Mouse (Mus musculus): ENCODE measurements at regions not wholly inside any gene's neighbourhood (a gene's known extent, or its start where the extent isn't known, plus 50 kb on each side); places are given as distances from the start of the nearest gene placed in this dataset.

GRCm38 (mm10) chr14:60529646-60530347 lies 104.0 kb upstream of the Spata13 start:
- Histone ChIP-seq H3K27ac (ENCODE audit: low read depth, low read length) (no peak overlapping the region), H3K9ac (replicated peaks; ENCODE audit: low read depth, low read length) (no peak overlapping the region)
- 38% methylated on average over 7 of the region's 7 CpGs for WGBS

GRCm38 (mm10) chr14:60530348-60530711 lies 103.5 kb upstream of the Spata13 start:
- Histone ChIP-seq H3K4me3 (ENCODE audit: low read depth, low read length) (no peak overlapping the region), H3K9me3 (ENCODE audit: control insufficient read depth, low read length) (no peaks in the 10 kb centered on the region), H3K4me2 (ENCODE audit: low read depth, low read length) (no peak overlapping the region), H3K27me3 (ENCODE audit: control insufficient read depth, insufficient read depth, low read length) (no peaks in the 10 kb centered on the region), H3K9ac (replicated peaks; ENCODE audit: low read depth, low read length) (no peak overlapping the region), H3K36me3 (ENCODE audit: control insufficient read depth, insufficient read depth, low read length) (no peaks in the 10 kb centered on the region), H3K27ac (ENCODE audit: low read depth, low read length) (no peak overlapping the region), H3K4me1 (ENCODE audit: control insufficient read depth, insufficient read depth, low read length) (0 out of 2 replicates have a peak, but pooled peaks cover 4% of the 10 kb centered on the region)
- WGBS = 38% methylated on average over 6 of the region's 6 CpGs
- ATAC-seq (ENCODE audit: low read depth) = no peak

More at GRCm38 (mm10) chr14:60529646-60530347, 104.0 kb upstream of the Spata13 start:
- Histone ChIP-seq H3K9me3 (ENCODE audit: control insufficient read depth, low read length) (no peaks in the 10 kb centered on the region), H3K36me3 (ENCODE audit: control insufficient read depth, insufficient read depth, low read length) (no peaks in the 10 kb centered on the region), H3K4me3 (ENCODE audit: low read depth, low read length) (no peak overlapping the region), H3K4me2 (ENCODE audit: low read depth, low read length) (no peak overlapping the region), H3K4me1 (ENCODE audit: control insufficient read depth, insufficient read depth, low read length) (0 out of 2 replicates have a peak, but pooled peaks cover 4% of the 10 kb centered on the region), H3K27me3 (ENCODE audit: control insufficient read depth, insufficient read depth, low read length) (no peaks in the 10 kb centered on the region)
- 0 out of 2 replicates have a peak, but pooled peaks have one; percentile 32 for ATAC-seq (ENCODE audit: low read depth)

GRCm38 (mm10) chr14:60530973-60531372 lies 102.8 kb upstream of the Spata13 start:
- no peak overlapping the region for H3K27ac ChIP-seq (ENCODE audit: low read depth, low read length)
- 83% methylated on average over 5 of the region's 5 CpGs for WGBS
- 0 out of 2 replicates have a peak, but pooled peaks cover 4% of the 10 kb centered on the region for H3K4me1 ChIP-seq (ENCODE audit: control insufficient read depth, insufficient read depth, low read length)
- H3K4me2 ChIP-seq (ENCODE audit: low read depth, low read length) = no peak overlapping the region
- H3K27me3 ChIP-seq (ENCODE audit: control insufficient read depth, insufficient read depth, low read length) = no peaks in the 10 kb centered on the region
- no peak overlapping the region for H3K4me3 ChIP-seq (ENCODE audit: low read depth, low read length)
- no peaks in the 10 kb centered on the region for H3K36me3 ChIP-seq (ENCODE audit: control insufficient read depth, insufficient read depth, low read length)
- ATAC-seq (ENCODE audit: low read depth) = no peak
- no peak overlapping the region for H3K9ac ChIP-seq (replicated peaks; ENCODE audit: low read depth, low read length)
- H3K9me3 ChIP-seq (ENCODE audit: control insufficient read depth, low read length) = no peaks in the 10 kb centered on the region

DNA sequence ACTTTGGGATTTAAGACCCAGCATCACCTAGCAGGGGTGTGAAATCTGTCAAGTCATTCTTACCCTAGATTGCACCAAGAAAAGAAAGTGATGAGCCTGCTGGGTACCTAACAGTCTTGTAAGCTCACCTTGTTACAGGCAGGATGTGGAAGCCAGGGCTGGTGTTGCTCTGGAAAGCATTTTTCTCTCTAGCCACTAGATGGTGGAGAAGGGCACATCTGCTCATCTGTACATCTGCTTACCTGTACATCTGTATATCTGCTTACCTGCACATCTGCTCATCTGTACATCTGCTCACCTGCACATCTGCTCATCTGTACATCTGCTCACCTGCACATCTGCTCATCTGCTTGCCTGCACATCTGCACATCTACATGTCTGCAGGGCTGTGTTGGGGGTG lies 102.0 kb upstream of the Spata13 start:
- no peak overlapping the region for H3K4me2 ChIP-seq (ENCODE audit: low read depth, low read length)
- H3K4me3 ChIP-seq (ENCODE audit: low read depth, low read length) = no peak overlapping the region
- H3K9me3 ChIP-seq (ENCODE audit: control insufficient read depth, low read length) = no peaks in the 10 kb centered on the region
- H3K36me3 ChIP-seq (ENCODE audit: control insufficient read depth, insufficient read depth, low read length) = no peaks in the 10 kb centered on the region
- H3K27me3 ChIP-seq (ENCODE audit: control insufficient read depth, insufficient read depth, low read length) = no peaks in the 10 kb centered on the region
- ATAC-seq (ENCODE audit: low read depth) = no peak
- H3K4me1 ChIP-seq (ENCODE audit: control insufficient read depth, insufficient read depth, low read length) = 0 out of 2 replicates have a peak, but pooled peaks cover 4% of the 10 kb centered on the region
- H3K27ac ChIP-seq (ENCODE audit: low read depth, low read length) = no peak overlapping the region
- no peak overlapping the region for H3K9ac ChIP-seq (replicated peaks; ENCODE audit: low read depth, low read length)

DNA sequence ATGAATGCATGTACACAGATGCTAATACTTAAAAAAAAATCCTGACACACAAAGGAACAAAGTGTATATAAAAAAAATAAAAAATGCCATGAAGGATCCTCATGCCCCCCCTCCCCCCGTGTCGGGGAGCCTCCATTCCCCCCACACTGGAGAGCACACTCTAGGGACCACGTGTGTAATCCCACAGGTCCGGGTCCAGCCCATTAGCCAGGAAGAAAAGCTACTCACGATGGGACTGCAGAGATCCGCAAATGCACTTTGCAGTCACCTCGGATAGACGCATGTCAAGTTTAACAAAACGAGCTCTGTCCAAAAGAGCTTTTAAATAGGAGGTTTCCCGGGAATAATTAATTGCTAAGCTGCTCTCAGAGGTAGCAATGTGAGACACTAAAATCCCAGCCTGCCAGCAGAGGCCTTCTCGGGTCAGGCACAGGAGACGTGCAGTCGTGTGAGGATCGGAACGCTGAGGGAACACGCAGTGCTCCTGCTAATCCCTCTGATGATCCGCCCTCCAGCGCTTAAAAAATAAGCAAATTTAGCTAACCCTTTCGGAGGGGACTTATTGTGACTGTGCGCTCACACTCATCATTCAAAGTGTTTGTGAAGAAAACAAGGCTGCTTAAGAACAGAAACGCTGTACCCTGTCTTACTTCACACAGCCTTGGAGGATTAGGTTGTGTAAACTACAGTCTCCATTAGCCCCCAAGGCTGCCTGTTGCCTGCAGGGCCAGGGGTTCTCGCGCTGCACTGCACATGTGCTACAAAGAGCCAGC lies 100.2 kb upstream of the Spata13 start:
- Histone ChIP-seq H3K36me3 (ENCODE audit: control insufficient read depth, insufficient read depth, low read length) (no peaks in the 10 kb centered on the region), H3K27me3 (ENCODE audit: control insufficient read depth, insufficient read depth, low read length) (no peaks in the 10 kb centered on the region), H3K9me3 (ENCODE audit: control insufficient read depth, low read length) (no peaks in the 10 kb centered on the region), H3K4me3 (ENCODE audit: low read depth, low read length) (no peak overlapping the region), H3K9ac (replicated peaks; ENCODE audit: low read depth, low read length) (no peak overlapping the region), H3K4me2 (ENCODE audit: low read depth, low read length) (no peak overlapping the region), H3K4me1 (ENCODE audit: control insufficient read depth, insufficient read depth, low read length) (0 out of 2 replicates have a peak, but pooled peaks cover 4% of the 10 kb centered on the region), H3K27ac (ENCODE audit: low read depth, low read length) (no peak overlapping the region)
- peak; percentile 50; the same call in 1 of the 2 replicates for ATAC-seq (ENCODE audit: low read depth)
- WGBS = 35% methylated on average over 23 of the region's 23 CpGs

GRCm38 (mm10) chr14:60539040-60539439 lies 94.8 kb upstream of the Spata13 start:
- no peak overlapping the region for H3K4me3 ChIP-seq (ENCODE audit: low read depth, low read length)
- H3K9me3 ChIP-seq (ENCODE audit: control insufficient read depth, low read length) = no peaks in the 10 kb centered on the region
- no peaks in the 10 kb centered on the region for H3K27me3 ChIP-seq (ENCODE audit: control insufficient read depth, insufficient read depth, low read length)
- ATAC-seq (ENCODE audit: low read depth) = peak; percentile 51; the same call in 1 of the 2 replicates
- no peak overlapping the region for H3K9ac ChIP-seq (replicated peaks; ENCODE audit: low read depth, low read length)
- H3K36me3 ChIP-seq (ENCODE audit: control insufficient read depth, insufficient read depth, low read length) = no peaks in the 10 kb centered on the region
- no peak overlapping the region for H3K4me2 ChIP-seq (ENCODE audit: low read depth, low read length)
- no peaks in the 10 kb centered on the region for H3K4me1 ChIP-seq (ENCODE audit: control insufficient read depth, insufficient read depth, low read length)
- H3K27ac ChIP-seq (ENCODE audit: low read depth, low read length) = no peak overlapping the region
- WGBS = 78% methylated on average over 2 of the region's 2 CpGs

DNA sequence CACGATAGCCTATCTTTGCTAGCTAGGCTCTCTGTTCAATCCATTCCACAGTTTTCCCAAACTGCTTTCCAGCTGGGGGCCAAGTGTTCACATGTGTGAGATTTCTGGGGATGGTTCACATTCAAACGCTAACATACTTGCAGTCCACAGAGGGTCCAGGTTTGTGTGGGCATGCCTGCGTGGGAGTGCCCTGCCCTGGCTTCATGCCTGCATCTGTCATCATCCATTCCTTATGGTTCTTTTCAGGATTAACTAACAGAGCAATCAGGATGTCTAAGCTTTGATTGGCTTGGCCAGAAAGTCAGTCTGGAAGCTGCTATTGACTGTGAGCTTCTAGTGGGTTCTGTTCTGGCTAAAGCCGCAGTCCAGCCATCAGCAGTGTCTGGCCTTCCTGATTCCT lies 93.7 kb upstream of the Spata13 start:
- Histone ChIP-seq H3K36me3 (ENCODE audit: control insufficient read depth, insufficient read depth, low read length) (no peaks in the 10 kb centered on the region), H3K27ac (ENCODE audit: low read depth, low read length) (no peak overlapping the region), H3K4me2 (ENCODE audit: low read depth, low read length) (no peak overlapping the region), H3K4me1 (ENCODE audit: control insufficient read depth, insufficient read depth, low read length) (no peaks in the 10 kb centered on the region), H3K4me3 (ENCODE audit: low read depth, low read length) (no peak overlapping the region), H3K9ac (replicated peaks; ENCODE audit: low read depth, low read length) (no peak overlapping the region), H3K27me3 (ENCODE audit: control insufficient read depth, insufficient read depth, low read length) (no peaks in the 10 kb centered on the region), H3K9me3 (ENCODE audit: control insufficient read depth, low read length) (no peaks in the 10 kb centered on the region)
- ATAC-seq (ENCODE audit: low read depth) = no peak
- WGBS = 82% methylated on average over 4 of the region's 4 CpGs

DNA sequence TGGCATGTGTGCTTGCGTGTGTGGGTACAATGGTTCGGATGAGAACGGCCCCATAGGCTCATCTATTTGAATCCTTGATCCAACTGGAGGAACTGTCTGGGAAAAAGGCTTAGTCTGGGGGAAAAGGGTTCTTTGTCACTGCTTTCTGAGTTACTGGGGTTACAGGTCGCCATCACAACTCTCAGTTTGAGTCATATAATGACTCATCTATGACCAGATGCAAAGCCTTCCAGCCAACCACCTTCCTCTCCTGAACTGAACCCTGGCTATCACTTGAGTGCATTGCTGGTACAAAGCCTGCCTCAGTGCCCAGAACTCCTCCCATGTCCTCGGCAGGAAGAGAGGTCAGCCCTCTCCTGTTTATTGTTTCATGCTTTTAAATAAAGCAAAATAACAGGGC lies 92.2 kb upstream of the Spata13 start:
- H3K9ac ChIP-seq (replicated peaks; ENCODE audit: low read depth, low read length) = no peak overlapping the region
- no peak overlapping the region for H3K4me3 ChIP-seq (ENCODE audit: low read depth, low read length)
- H3K36me3 ChIP-seq (ENCODE audit: control insufficient read depth, insufficient read depth, low read length) = no peaks in the 10 kb centered on the region
- no peak overlapping the region for H3K27ac ChIP-seq (ENCODE audit: low read depth, low read length)
- ATAC-seq (ENCODE audit: low read depth) = no peak
- H3K4me2 ChIP-seq (ENCODE audit: low read depth, low read length) = no peak overlapping the region
- H3K9me3 ChIP-seq (ENCODE audit: control insufficient read depth, low read length) = no peaks in the 10 kb centered on the region
- no peaks in the 10 kb centered on the region for H3K4me1 ChIP-seq (ENCODE audit: control insufficient read depth, insufficient read depth, low read length)
- no peaks in the 10 kb centered on the region for H3K27me3 ChIP-seq (ENCODE audit: control insufficient read depth, insufficient read depth, low read length)
- WGBS = 82% methylated on average over 5 of the region's 5 CpGs

- Histone ChIP-seq H3K4me2 (ENCODE audit: low read depth, low read length) (no peak overlapping the region), H3K4me3 (ENCODE audit: low read depth, low read length) (no peak overlapping the region), H3K9me3 (ENCODE audit: control insufficient read depth, low read length) (no peaks in the 10 kb centered on the region), H3K27me3 (ENCODE audit: control insufficient read depth, insufficient read depth, low read length) (no peaks in the 10 kb centered on the region), H3K27ac (ENCODE audit: low read depth, low read length) (no peak overlapping the region), H3K9ac (replicated peaks; ENCODE audit: low read depth, low read length) (no peak overlapping the region), H3K36me3 (ENCODE audit: control insufficient read depth, insufficient read depth, low read length) (no peaks in the 10 kb centered on the region), H3K4me1 (ENCODE audit: control insufficient read depth, insufficient read depth, low read length) (no peaks in the 10 kb centered on the region)
- ATAC-seq (ENCODE audit: low read depth) = no peak
Observed at GRCm38 (mm10) chr14:60544767-60545166, 89.0 kb upstream of the Spata13 start.

Data from neural tube, embryonic 14.5 days (tissue).